Mouse (Mus musculus) MEL (cell line): Measurements from ENCODE around the gene Tesmin. TPM values are rescaled to one million over a fixed set of nuclear protein-coding genes. Genes with fewer than 3 reads are reported as not detected.

Experiments used
- DNase-seq: peaks from one replicate; pipeline ENCODE4 v3.0.0; 2011; ENCODE audit warnings: low read depth, low spot score
- H3K27ac ChIP-seq: 2 replicates; pipeline ENCODE4 v1.5.1; 2012; ENCODE audit warnings: low read depth, mild to moderate bottlenecking, control low read depth, low read length, moderate library complexity; ENCODE audit not compliant: control insufficient read depth
- H3K27me3 ChIP-seq, 2 experiments: fragments of 150-350 bp in 1 of 2; sonication (generic) in 1 of 2; 2 replicates each; pipeline ENCODE4 v1.6.1; 2012; ENCODE audit warnings: low read length in 2 of 2, mild to moderate bottlenecking in 2 of 2, improper control_type of control experiment in 1 of 2, moderate library complexity in 1 of 2; ENCODE audit not compliant: insufficient read depth in 2 of 2, control insufficient read depth in 1 of 2
- H3K36me3 ChIP-seq, 2 experiments: 2 replicates each; pipeline ENCODE4 v1.6.1; 2012 to 2014; ENCODE audit warnings: low read length in 2 of 2, improper control_type of control experiment in 1 of 2, inconsistent platforms in 1 of 2, mild to moderate bottlenecking in 1 of 2; ENCODE audit not compliant: insufficient read depth in 2 of 2, control insufficient read depth in 1 of 2
- H3K4me1 ChIP-seq, 2 experiments: fragments of 150-350 bp in 1 of 2; sonication (generic) in 1 of 2; 2 replicates each; pipeline ENCODE4 v1.6.1; 2012; ENCODE audit warnings: low read length in 2 of 2, improper control_type of control experiment in 1 of 2, mild to moderate bottlenecking in 1 of 2; ENCODE audit not compliant: insufficient read depth in 2 of 2, control insufficient read depth in 1 of 2
- H3K4me3 ChIP-seq, 2 experiments: fragments of 150-350 bp in 1 of 2; sonication (generic) in 1 of 2; 2 replicates each; pipeline ENCODE4 v1.5.1; 2012; ENCODE audit warnings: low read depth in 2 of 2, low read length in 2 of 2, mild to moderate bottlenecking in 2 of 2, moderate library complexity in 2 of 2, control low read depth in 1 of 2, improper control_type of control experiment in 1 of 2; ENCODE audit not compliant: control insufficient read depth in 1 of 2, insufficient read depth in 1 of 2
- H3K79me2 ChIP-seq: 2 replicates; pipeline ENCODE4 v1.6.1; 2012; ENCODE audit warnings: mild to moderate bottlenecking, low read length, moderate library complexity; ENCODE audit not compliant: control insufficient read depth, poor library complexity, insufficient read depth
- H3K9ac ChIP-seq: 2 replicates; pipeline ENCODE4 v1.6.1; 2012; ENCODE audit warnings: low read depth, mild to moderate bottlenecking, control low read depth, low read length, moderate library complexity; ENCODE audit not compliant: control insufficient read depth, poor library complexity, severe bottlenecking
- H3K9me3 ChIP-seq: fragments of 150-350 bp; sonication (generic); replicated peaks from 2 replicates; pipeline ENCODE4 v1.6.1; 2012; ENCODE audit warnings: mild to moderate bottlenecking, low read length, improper control_type of control experiment, moderate library complexity; ENCODE audit not compliant: insufficient read depth
- BHLHE40 ChIP-seq: IDR thresholded peaks from 2 replicates; pipeline ENCODE4 v1.6.1; 2012; ENCODE audit warnings: low read depth, mild to moderate bottlenecking, inconsistent platforms, low read length, improper control_type of control experiment, borderline replicate concordance
- CHD1 ChIP-seq: IDR thresholded peaks from 2 replicates; pipeline ENCODE4 v1.6.1; 2012; ENCODE audit warnings: low read depth, mild to moderate bottlenecking, inconsistent platforms, low read length, improper control_type of control experiment
- CTCF ChIP-seq, 3 experiments: IDR thresholded peaks in 2 of 3; conservative IDR thresholded peaks in 1 of 3; 2 replicates each; pipeline ENCODE4 v1.5.1; 2011 to 2012; ENCODE audit warnings: low read length in 3 of 3, low read depth in 2 of 3, mild to moderate bottlenecking in 2 of 3, improper control_type of control experiment in 1 of 3, inconsistent platforms in 1 of 3, mixed read lengths in 1 of 3, moderate library complexity in 1 of 3; ENCODE audit not compliant: control insufficient read depth in 1 of 3, insufficient read depth in 1 of 3, poor library complexity in 1 of 3, severe bottlenecking in 1 of 3
- E2F4 ChIP-seq: IDR thresholded peaks from 2 replicates; pipeline ENCODE4 v1.6.1; 2011; ENCODE audit warnings: low read depth, low read length, improper control_type of control experiment, borderline replicate concordance
- ELF1 ChIP-seq: IDR thresholded peaks from 2 replicates; pipeline ENCODE4 v1.6.1; 2014; ENCODE audit warnings: low read depth, mild to moderate bottlenecking, inconsistent platforms, low read length, improper control_type of control experiment, moderate library complexity
- EP300 ChIP-seq, 2 experiments: IDR thresholded peaks; 2 replicates each; pipeline ENCODE4 v1.6.1; 2011; ENCODE audit warnings: improper control_type of control experiment in 2 of 2, low read length in 2 of 2, low read depth in 1 of 2, mild to moderate bottlenecking in 1 of 2
- GABPA ChIP-seq: IDR thresholded peaks from 2 replicates; pipeline ENCODE4 v1.6.1; 2012; ENCODE audit warnings: low read depth, mild to moderate bottlenecking, inconsistent platforms, low read length, improper control_type of control experiment, moderate library complexity
- GATA1 ChIP-seq: IDR thresholded peaks from 2 replicates; pipeline ENCODE4 v1.6.1; 2011; ENCODE audit warnings: low read depth, low read length, improper control_type of control experiment
- HCFC1 ChIP-seq: IDR thresholded peaks from 2 replicates; pipeline ENCODE4 v1.6.1; 2012; ENCODE audit warnings: low read depth, mild to moderate bottlenecking, inconsistent platforms, low read length, improper control_type of control experiment, moderate library complexity
- KAT2A ChIP-seq: conservative IDR thresholded peaks from 2 replicates; pipeline ENCODE4 v1.6.1; 2012; ENCODE audit warnings: low read depth, low read length, improper control_type of control experiment, inconsistent platforms
- MAZ ChIP-seq: IDR thresholded peaks from 2 replicates; pipeline ENCODE4 v1.6.1; 2012; ENCODE audit warnings: low read depth, mild to moderate bottlenecking, inconsistent platforms, low read length, improper control_type of control experiment
- MEF2A ChIP-seq: IDR thresholded peaks from 2 replicates; pipeline ENCODE4 v1.6.1; 2014; ENCODE audit warnings: low read depth, mild to moderate bottlenecking, inconsistent platforms, low read length, improper control_type of control experiment; ENCODE audit not compliant: poor library complexity, insufficient replicate concordance, severe bottlenecking; ENCODE audit errors: extremely low read depth
- MYC ChIP-seq: IDR thresholded peaks from 2 replicates; pipeline ENCODE4 v1.6.1; 2011; ENCODE audit warnings: low read depth, mild to moderate bottlenecking, low read length, improper control_type of control experiment, moderate library complexity
- NELFE ChIP-seq: IDR thresholded peaks from 2 replicates; pipeline ENCODE4 v1.6.1; 2011; ENCODE audit warnings: low read depth, low read length, improper control_type of control experiment
- POLR2A ChIP-seq, 2 experiments: IDR thresholded peaks; 2 replicates each; pipeline ENCODE4 v1.6.1; 2011 to 2012; ENCODE audit warnings: low read length in 2 of 2, mild to moderate bottlenecking in 2 of 2, control low read depth in 1 of 2, improper control_type of control experiment in 1 of 2, low read depth in 1 of 2, moderate library complexity in 1 of 2; ENCODE audit not compliant: control insufficient read depth in 1 of 2, insufficient read depth in 1 of 2, poor library complexity in 1 of 2
- POLR2AphosphoS2 ChIP-seq: IDR thresholded peaks from 2 replicates; pipeline ENCODE4 v1.6.1; 2011; ENCODE audit warnings: low read length, improper control_type of control experiment
- POLR2AphosphoS5 ChIP-seq: IDR thresholded peaks from 2 replicates; pipeline ENCODE4 v1.6.1; 2012; ENCODE audit warnings: low read depth, borderline replicate concordance, mild to moderate bottlenecking, inconsistent platforms, low read length, moderate library complexity, mixed read lengths
- RAD21 ChIP-seq: IDR thresholded peaks from 2 replicates; pipeline ENCODE4 v1.6.1; 2011; ENCODE audit warnings: mild to moderate bottlenecking, low read depth, low read length, improper control_type of control experiment
- SIN3A ChIP-seq: IDR thresholded peaks from 2 replicates; pipeline ENCODE4 v1.6.1; 2012; ENCODE audit warnings: low read length, improper control_type of control experiment, inconsistent platforms
- TBP ChIP-seq: IDR thresholded peaks from 2 replicates; pipeline ENCODE4 v1.8.0; 2011; ENCODE audit warnings: low read depth, low read length, improper control_type of control experiment
- ZC3H11A ChIP-seq: IDR thresholded peaks from 2 replicates; pipeline ENCODE4 v1.6.1; 2012; ENCODE audit warnings: low read depth, mild to moderate bottlenecking, inconsistent platforms, low read length, improper control_type of control experiment
- ZKSCAN1 ChIP-seq: IDR thresholded peaks from 2 replicates; pipeline ENCODE4 v1.6.1; 2012; ENCODE audit warnings: low read depth, mild to moderate bottlenecking, inconsistent platforms, low read length, improper control_type of control experiment, moderate library complexity
- ZMIZ1 ChIP-seq: IDR thresholded peaks from 2 replicates; pipeline ENCODE4 v1.6.1; 2012; ENCODE audit warnings: low read depth, mild to moderate bottlenecking, inconsistent platforms, low read length, improper control_type of control experiment, moderate library complexity
- polyA plus RNA-seq, 2 experiments: library from polyadenylated mRNA; stranded (reverse) in 1 of 2; unstranded in 1 of 2; fragments of >175 nt in 1 of 2; fragments of >200 nt in 1 of 2; gene quantifications; 2 replicates each; pipeline versions ENCODE4 v1.2.1 to v1.2.4; 2012; ENCODE audit warnings: low replicate concordance in 2 of 2, low read depth in 1 of 2; ENCODE audit not compliant: insufficient read length in 2 of 2, insufficient read depth in 1 of 2, missing spikeins in 1 of 2
- total RNA-seq: library from RNA; depleted of rRNA; stranded (reverse); fragments of 300-350 nt; gene quantifications from 2 replicates; pipeline ENCODE4 v1.2.3, GENCODE M21; 2012

Tesmin gene
- total and polyA plus RNA-seq, 3 experiments, result 2.1 to 2.2 TPM; not detected in 1

- no peak overlapping the region for H3K4me3 ChIP-seq
- no peaks in the 10 kb centered on the region for H3K4me1 ChIP-seq
- no peak for DNase-seq
- no peak overlapping the region for H3K9ac ChIP-seq
- H3K79me2 ChIP-seq, result no peaks in the 10 kb centered on the region
- no peaks in the 10 kb centered on the region for H3K36me3 ChIP-seq
- H3K27ac ChIP-seq, result no peak overlapping the region
- no peaks in the 10 kb centered on the region for H3K9me3 ChIP-seq
- H3K27me3 ChIP-seq, result peaks cover 0 to 2% of the 10 kb centered on the region in 2 experiments; a peak in 2 of 4 replicates
- TF ChIP-seq ZKSCAN1 (no peak), NELFE (no peak), ZC3H11A (no peak), BHLHE40 (no peak), CTCF (IDR thresholded peaks at IDR 0.05 in 2 of 3, conservative IDR thresholded peaks at IDR 0.05 in 1 of 3; ENCODE audit: control insufficient read depth in 1 of 3, insufficient read depth in 1 of 3, low read depth in 2 of 3, low read length in 3 of 3, poor library complexity in 1 of 3, severe bottlenecking in 1 of 3) (no peak), MEF2A (no peak), E2F4 (no peak), RAD21 (no peak), GABPA (no peak), POLR2AphosphoS5 (no peak)
These were observed 52.4 kb downstream of the Tesmin start for GRCm38 (mm10) chr19:3441092-3441491.

DNA sequence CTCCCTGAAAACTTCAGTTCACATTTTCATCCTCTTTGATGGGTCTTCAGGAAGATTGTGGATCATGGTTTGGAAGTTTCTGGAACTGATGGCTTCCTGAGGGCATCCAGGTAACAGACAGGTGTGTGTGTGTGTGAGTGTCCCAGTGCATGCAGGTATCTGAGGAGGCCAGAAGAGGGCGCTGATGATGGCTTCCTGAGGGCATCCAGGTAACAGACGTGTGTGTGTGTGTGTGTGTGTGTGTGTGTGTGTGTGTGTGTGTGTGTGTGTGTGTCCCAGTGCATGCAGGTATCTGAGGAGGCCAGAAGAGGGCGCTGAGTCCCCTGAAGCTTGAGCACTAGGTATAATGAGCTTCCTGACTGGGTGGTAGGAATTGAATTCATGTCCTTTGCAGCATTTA, 58.7 kb downstream of the Tesmin start:
- TF ChIP-seq MAZ (no peak), MYC (no peak), BHLHE40 (no peak), ZKSCAN1 (no peak), CTCF (IDR thresholded peaks at IDR 0.05 in 2 of 3, conservative IDR thresholded peaks at IDR 0.05 in 1 of 3; ENCODE audit: control insufficient read depth in 1 of 3, insufficient read depth in 1 of 3, low read depth in 2 of 3, low read length in 3 of 3, poor library complexity in 1 of 3, severe bottlenecking in 1 of 3) (peak in 2 of 3 experiments; percentile 30 to 34; a peak in 2 of 6 replicates)
- H3K36me3 ChIP-seq, result no peaks in the 10 kb centered on the region
- no peak for DNase-seq
- no peaks in the 10 kb centered on the region for H3K9me3 ChIP-seq
- no peak overlapping the region for H3K4me3 ChIP-seq
- H3K9ac ChIP-seq, result no peak overlapping the region
- H3K27me3 ChIP-seq, result no peaks in the 10 kb centered on the region; a peak in 1 of 4 replicates
- H3K4me1 ChIP-seq, result no peaks in the 10 kb centered on the region
- H3K79me2 ChIP-seq, result no peaks in the 10 kb centered on the region
- no peak overlapping the region for H3K27ac ChIP-seq

DNA sequence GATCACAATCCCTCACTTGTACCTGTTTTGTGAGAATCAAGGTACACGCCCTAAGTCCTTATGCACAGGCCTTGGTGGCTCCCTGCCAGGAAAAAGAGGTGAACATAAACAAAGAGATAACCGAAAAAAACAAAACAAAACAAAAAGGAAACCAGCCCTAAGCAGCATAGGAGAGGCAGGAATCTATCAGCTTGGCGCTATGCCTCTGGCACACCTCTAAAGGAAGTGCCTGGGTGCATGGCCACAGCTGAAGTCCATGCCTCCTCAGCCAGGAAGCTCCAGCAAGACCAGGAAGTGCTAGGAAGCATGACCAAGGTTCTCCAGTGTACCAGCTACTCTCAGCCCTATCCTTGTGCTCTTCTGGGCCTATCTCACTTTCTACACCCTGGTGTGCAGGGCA, 60.6 kb downstream of the Tesmin start:
- Histone ChIP-seq H3K79me2 (no peaks in the 10 kb centered on the region), H3K27me3 (no peaks in the 10 kb centered on the region), H3K9me3 (no peaks in the 10 kb centered on the region), H3K36me3 (no peaks in the 10 kb centered on the region), H3K9ac (no peak overlapping the region), H3K4me3 (no peak overlapping the region), H3K4me1 (no peaks in the 10 kb centered on the region), H3K27ac (no peak overlapping the region)
- peak; percentile 18 for DNase-seq
- TF ChIP-seq MYC (no peak), POLR2A (IDR thresholded peaks at IDR 0.05; ENCODE audit: control insufficient read depth in 1 of 2, insufficient read depth in 1 of 2, low read depth in 1 of 2, low read length in 2 of 2, poor library complexity in 1 of 2) (no peak), MAZ (no peak), ZC3H11A (no peak), ZMIZ1 (no peak), SIN3A (no peak), POLR2AphosphoS5 (no peak), POLR2AphosphoS2 (no peak), GATA1 (no peak), HCFC1 (no peak), MEF2A (no peak), ZKSCAN1 (no peak), TBP (no peak), EP300 (IDR thresholded peaks at IDR 0.05; ENCODE audit: low read depth in 1 of 2, low read length in 2 of 2) (no peak), CHD1 (no peak), E2F4 (no peak), ELF1 (no peak), KAT2A (no peak)
